Mouse (Mus musculus) neural tube, embryonic 15.5 days (tissue): ENCODE data around the gene Dnajb4. TPM values are rescaled to one million over a fixed set of nuclear protein-coding genes. Genes with fewer than 3 reads are reported as not detected.

ENCODE experiments used
- ATAC-seq: fragments of 200-750 bp; cut with Nextera tagmentation; 2 replicates; pipeline ENCODE4 v1.8.0; 2017; ENCODE audit warnings: mild to moderate bottlenecking, moderate TSS enrichment, moderate library complexity; ENCODE audit not compliant: low FRiP score
- H3K27ac ChIP-seq: fragments of 300-500 bp; sonication (generic); replicated peaks from 2 replicates; pipeline ENCODE4 v1.5.1; 2015; ENCODE audit warnings: mild to moderate bottlenecking, inconsistent platforms
- H3K27me3 ChIP-seq: fragments of 300-500 bp; sonication (generic); replicated peaks from 2 replicates; pipeline ENCODE4 v1.6.1; 2015; ENCODE audit warnings: inconsistent platforms
- H3K36me3 ChIP-seq: fragments of 300-500 bp; sonication (generic); 2 replicates; pipeline ENCODE4 v1.6.1; 2015; ENCODE audit warnings: inconsistent platforms
- H3K4me1 ChIP-seq: fragments of 300-500 bp; sonication (generic); 2 replicates; pipeline ENCODE4 v1.6.1; 2015; ENCODE audit warnings: inconsistent platforms
- H3K4me2 ChIP-seq: fragments of 300-500 bp; sonication (generic); 2 replicates; pipeline ENCODE4 v1.6.1; 2015; ENCODE audit warnings: inconsistent platforms, mild to moderate bottlenecking, moderate library complexity
- H3K4me3 ChIP-seq: fragments of 300-500 bp; sonication (generic); replicated peaks from 2 replicates; pipeline ENCODE4 v1.5.1; 2015; ENCODE audit warnings: mild to moderate bottlenecking, inconsistent platforms
- H3K9ac ChIP-seq: fragments of 300-500 bp; sonication (generic); replicated peaks from 2 replicates; pipeline ENCODE4 v1.6.1; 2015; ENCODE audit warnings: mild to moderate bottlenecking, inconsistent platforms
- H3K9me3 ChIP-seq: fragments of 300-500 bp; sonication (generic); replicated peaks from 2 replicates; pipeline ENCODE4 v1.6.1; 2016; ENCODE audit warnings: inconsistent platforms
- WGBS: fragments of 180-500 bp; shearing (Covaris S2); methylation state at CpG from one replicate; pipeline ENCODE4 v1.1.7; 2015; ENCODE audit warnings: mixed read lengths; 5-methylcytosine and 5-hydroxymethylcytosine counted together
- polyA plus RNA-seq: library from polyadenylated mRNA; unstranded; fragments of >200 nt; fragmentation: Nextera tagmentation; extraction: Ambion mirVana; gene quantifications from 2 replicates; pipeline ENCODE4 v1.2.1, GENCODE M21; 2015

Dnajb4 gene
- polyA plus RNA-seq, 1 experiment from 2014 or later, result 45.6 TPM

GRCm38 (mm10) chr3:152166699-152167451 lies 43.2 kb downstream of the Dnajb4 start:
- Histone ChIP-seq H3K9ac (peak overlapping the region; percentile 21; the same call in 1 of the 2 replicates), H3K27me3 (0 out of 2 replicates have a peak, but pooled peaks cover 4% of the 10 kb centered on the region), H3K4me2 (peak overlapping the region; percentile 89), H3K27ac (peak overlapping the region; percentile 80), H3K4me1 (peaks cover 28% of the 10 kb centered on the region), H3K36me3 (no peaks in the 10 kb centered on the region), H3K4me3 (peak overlapping the region; percentile 67), H3K9me3 (no peaks in the 10 kb centered on the region)
- ATAC-seq, result peak; percentile 51
- WGBS, result 8% methylated on average over 29 of the region's 29 CpGs

GRCm38 (mm10) chr3:152166099-152166423 lies 44.0 kb downstream of the Dnajb4 start, which contains the start of gene Gipc2:
Gene Gipc2, minus strand, starts transcription at chr3:152166230.
- peak within 1 kb of the TSS; percentile 89 for H3K4me2 ChIP-seq
- no peaks in the 10 kb centered on the region for H3K9me3 ChIP-seq
- peak within 1 kb of the TSS; percentile 68 for H3K9ac ChIP-seq
- H3K4me1 ChIP-seq, result peaks cover 28% of the 10 kb centered on the region
- 5% methylated on average over 10 of the region's 10 CpGs for whole genome bisulfite sequencing
- no peaks in the 10 kb centered on the region for H3K36me3 ChIP-seq
- peak within 1 kb of the TSS; percentile 80 for H3K27ac ChIP-seq
- 0 out of 2 replicates have a peak, but pooled peaks cover 4% of the 10 kb centered on the region for H3K27me3 ChIP-seq
- peak within 1 kb of the TSS; percentile 67 for H3K4me3 ChIP-seq
- ATAC-seq, result peak; percentile 53; the same call in 1 of the 2 replicates

- peak overlapping the region; percentile 89 for H3K4me2 ChIP-seq
- peak overlapping the region; percentile 80 for H3K27ac ChIP-seq
- 0 out of 2 replicates have a peak, but pooled peaks cover 4% of the 10 kb centered on the region for H3K27me3 ChIP-seq
- peak; percentile 81 for ATAC-seq
- peaks cover 28% of the 10 kb centered on the region for H3K4me1 ChIP-seq
- peak overlapping the region; percentile 67 for H3K4me3 ChIP-seq
- no peaks in the 10 kb centered on the region for H3K9me3 ChIP-seq
- H3K36me3 ChIP-seq, result no peaks in the 10 kb centered on the region
- H3K9ac ChIP-seq, result peak overlapping the region; percentile 68
- WGBS, result under 1% methylated on average over 53 of the region's 53 CpGs
Observed at GRCm38 (mm10) chr3:152165351-152166098, 44.6 kb downstream of the Dnajb4 start.

- Histone ChIP-seq H3K9me3 (no peaks in the 10 kb centered on the region), H3K4me3 (peak overlapping the region; percentile 67), H3K36me3 (no peaks in the 10 kb centered on the region), H3K27me3 (0 out of 2 replicates have a peak, but pooled peaks cover 4% of the 10 kb centered on the region), H3K27ac (no peak overlapping the region), H3K4me2 (peak overlapping the region; percentile 89), H3K4me1 (peaks cover 28% of the 10 kb centered on the region), H3K9ac (peak overlapping the region; percentile 68)
- no peak; the same call in 1 of the 2 replicates for ATAC-seq
- WGBS, result 25% methylated on average over 9 of the region's 9 CpGs
Observed at GRCm38 (mm10) chr3:152165014-152165350, 45.1 kb downstream of the Dnajb4 start.

- Histone ChIP-seq H3K4me1 (peaks cover 28% of the 10 kb centered on the region), H3K36me3 (no peaks in the 10 kb centered on the region), H3K9me3 (no peaks in the 10 kb centered on the region), H3K4me2 (no peak overlapping the region), H3K27ac (no peak overlapping the region), H3K4me3 (no peak overlapping the region), H3K9ac (no peak overlapping the region), H3K27me3 (0 out of 2 replicates have a peak, but pooled peaks cover 4% of the 10 kb centered on the region)
- 91% methylated on average over 8 of the region's 8 CpGs for WGBS
- no peak for ATAC-seq
Observed at GRCm38 (mm10) chr3:152163320-152163719, 46.8 kb downstream of the Dnajb4 start.

- no peak overlapping the region for H3K4me2 ChIP-seq
- no peak overlapping the region for H3K27ac ChIP-seq
- H3K4me3 ChIP-seq, result no peak overlapping the region
- H3K9ac ChIP-seq, result no peak overlapping the region
- H3K9me3 ChIP-seq, result no peaks in the 10 kb centered on the region
- H3K4me1 ChIP-seq, result peaks cover 13% of the 10 kb centered on the region
- 0 out of 2 replicates have a peak, but pooled peaks cover 4% of the 10 kb centered on the region for H3K27me3 ChIP-seq
- 63% methylated on average over 4 of the region's 4 CpGs for WGBS
- ATAC-seq, result no peak
- H3K36me3 ChIP-seq, result no peaks in the 10 kb centered on the region
Observed at GRCm38 (mm10) chr3:152160607-152161006, 49.5 kb downstream of the Dnajb4 start.

GRCm38 (mm10) chr3:152159321-152159720 lies 50.8 kb downstream of the Dnajb4 start:
- no peak for ATAC-seq
- H3K4me3 ChIP-seq, result no peak overlapping the region
- H3K27me3 ChIP-seq, result no peaks in the 10 kb centered on the region
- H3K4me1 ChIP-seq, result peaks cover 7% of the 10 kb centered on the region; the same call in 1 of the 2 replicates
- no peak overlapping the region for H3K4me2 ChIP-seq
- H3K9me3 ChIP-seq, result no peaks in the 10 kb centered on the region
- no peak overlapping the region for H3K9ac ChIP-seq
- no peaks in the 10 kb centered on the region for H3K36me3 ChIP-seq
- no peak overlapping the region for H3K27ac ChIP-seq

- H3K4me1 ChIP-seq, result peaks cover 7% of the 10 kb centered on the region; the same call in 1 of the 2 replicates
- no peak overlapping the region for H3K4me2 ChIP-seq
- 56% methylated on average over 10 of the region's 10 CpGs for WGBS
- H3K27ac ChIP-seq, result 0 out of 2 replicates have a peak overlapping the region, but pooled peaks have one; percentile 23
- no peak overlapping the region for H3K9ac ChIP-seq
- ATAC-seq, result peak; percentile 63
- H3K4me3 ChIP-seq, result no peak overlapping the region
- no peaks in the 10 kb centered on the region for H3K9me3 ChIP-seq
- H3K27me3 ChIP-seq, result no peaks in the 10 kb centered on the region
- H3K36me3 ChIP-seq, result no peaks in the 10 kb centered on the region
Observed at GRCm38 (mm10) chr3:152158344-152159291, 51.5 kb downstream of the Dnajb4 start.

- H3K36me3 ChIP-seq, result no peaks in the 10 kb centered on the region
- H3K4me1 ChIP-seq, result peaks cover 11% of the 10 kb centered on the region; the same call in 1 of the 2 replicates
- H3K4me3 ChIP-seq, result no peak overlapping the region
- H3K27ac ChIP-seq, result no peak overlapping the region
- H3K27me3 ChIP-seq, result no peaks in the 10 kb centered on the region
- H3K4me2 ChIP-seq, result no peak overlapping the region
- no peak for ATAC-seq
- WGBS, result 82% methylated on average over 23 of the region's 23 CpGs
- H3K9me3 ChIP-seq, result no peaks in the 10 kb centered on the region
- no peak overlapping the region for H3K9ac ChIP-seq
Observed at GRCm38 (mm10) chr3:152156816-152157496, 53.1 kb downstream of the Dnajb4 start.

- WGBS, result 30% methylated on average over 11 of the region's 11 CpGs
- Histone ChIP-seq H3K36me3 (no peaks in the 10 kb centered on the region), H3K27me3 (no peaks in the 10 kb centered on the region), H3K9me3 (no peaks in the 10 kb centered on the region), H3K27ac (peak overlapping the region; percentile 45; the same call in 1 of the 2 replicates), H3K4me2 (no peak overlapping the region), H3K4me1 (peaks cover 11% of the 10 kb centered on the region; the same call in 1 of the 2 replicates), H3K9ac (no peak overlapping the region), H3K4me3 (no peak overlapping the region)
- ATAC-seq, result no peak
Observed at GRCm38 (mm10) chr3:152155296-152155948, 54.7 kb downstream of the Dnajb4 start.
